Mouse (Mus musculus): ENCODE measurements around the gene Them4. TPM values are rescaled to one million over a fixed set of nuclear protein-coding genes. Genes with fewer than 3 reads are reported as not detected.

Gene Them4
- total and polyA plus RNA-seq, 3 experiments = 4.6 to 15.1 (median 13.2) TPM

DNA sequence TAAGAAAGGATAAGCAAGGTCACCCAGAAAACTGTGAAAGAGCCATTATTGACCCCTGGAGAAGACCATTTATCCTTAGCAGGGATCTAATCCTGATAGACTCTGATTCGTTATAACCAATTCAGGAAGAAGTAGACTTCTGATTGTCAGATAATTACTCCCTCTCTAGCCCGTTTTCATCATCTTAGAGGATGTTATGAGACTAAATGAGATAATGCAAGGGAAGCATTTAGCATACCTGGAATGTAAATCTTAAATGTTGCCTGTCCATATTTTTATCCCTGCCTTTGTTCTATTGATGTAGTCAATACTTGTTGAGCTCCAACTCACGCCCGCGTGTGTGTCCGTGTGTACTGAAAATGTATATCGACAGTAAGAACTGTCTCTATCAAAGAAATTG, 602 bp downstream of the Them4 start:
- intact Hi-C loops (cut with DNase I) = loop anchor here (10.0 kb wide), 1 partner anchor 134 kb away; the partner anchor contains the start of genes Mrpl9 and Oaz3
- WGBS = 37% methylated on average over 7 of the region's 7 CpGs
- Histone ChIP-seq H3K4me1 (ENCODE audit: control insufficient read depth, insufficient read depth, low read length) (peaks cover 1% of the 10 kb centered on the region; the same call in 1 of the 2 replicates), H3K9ac (ENCODE audit: low read depth, low read length) (peak overlapping the region; percentile 86), H3K79me2 (replicated peaks; ENCODE audit: control insufficient read depth, insufficient read depth, low read length) (no peaks in the 10 kb centered on the region), H3K27ac (peak overlapping the region; percentile 96), H3K4me3 (peak overlapping the region; percentile 74), H3K36me3 (ENCODE audit: control insufficient read depth, insufficient read depth, low read length) (no peaks in the 10 kb centered on the region), H3K27me3 (ENCODE audit: control insufficient read depth, insufficient read depth, low read length) (no peaks in the 10 kb centered on the region)
- TF ChIP-seq CTCF (IDR thresholded peaks at IDR 0.05) (no peak), POLR2A (IDR thresholded peaks at IDR 0.05; ENCODE audit: insufficient read depth, low read depth, low read length) (no peak), EP300 (IDR thresholded peaks at IDR 0.05; ENCODE audit: insufficient read depth, low read depth, low read length) (no peak)
- no peak for DNase-seq

DNA sequence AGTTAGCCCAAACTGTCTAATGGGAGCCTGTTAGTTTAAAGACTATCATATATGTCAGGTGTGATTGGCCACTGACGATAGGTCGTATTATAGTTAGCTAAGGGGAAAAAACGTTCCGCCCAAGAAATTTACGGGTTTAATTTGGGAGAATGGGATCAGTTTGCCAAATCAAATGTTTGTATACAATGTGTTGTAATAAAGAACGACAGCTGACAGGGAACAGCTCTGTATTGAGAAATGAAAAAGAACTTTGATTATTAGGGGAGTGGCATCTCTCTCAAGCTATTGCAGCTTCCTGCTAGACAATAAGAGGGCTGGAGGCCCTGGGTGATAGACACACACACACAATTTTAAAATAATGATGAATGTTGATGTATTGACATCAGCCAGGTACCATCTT, 1.0 kb downstream of the Them4 start:
- Histone ChIP-seq H3K36me3 (ENCODE audit: control insufficient read depth, insufficient read depth, low read length) (no peaks in the 10 kb centered on the region), H3K4me1 (ENCODE audit: control insufficient read depth, insufficient read depth, low read length) (peaks cover 1% of the 10 kb centered on the region; the same call in 1 of the 2 replicates), H3K4me3 (peak overlapping the region; percentile 74), H3K9ac (ENCODE audit: low read depth, low read length) (peak overlapping the region; percentile 45; the same call in 1 of the 2 replicates), H3K27ac (peak overlapping the region; percentile 96), H3K27me3 (ENCODE audit: control insufficient read depth, insufficient read depth, low read length) (no peaks in the 10 kb centered on the region), H3K79me2 (replicated peaks; ENCODE audit: control insufficient read depth, insufficient read depth, low read length) (no peaks in the 10 kb centered on the region)
- WGBS = 71% methylated on average over 6 of the region's 6 CpGs
- no peak for DNase-seq
- intact Hi-C loops (cut with DNase I) = loop anchor here (10.0 kb wide), 1 partner anchor 134 kb away; the partner anchor contains the start of genes Mrpl9 and Oaz3
- TF ChIP-seq POLR2A (IDR thresholded peaks at IDR 0.05; ENCODE audit: insufficient read depth, low read depth, low read length) (no peak), EP300 (IDR thresholded peaks at IDR 0.05; ENCODE audit: insufficient read depth, low read depth, low read length) (no peak), CTCF (IDR thresholded peaks at IDR 0.05) (no peak)

DNA sequence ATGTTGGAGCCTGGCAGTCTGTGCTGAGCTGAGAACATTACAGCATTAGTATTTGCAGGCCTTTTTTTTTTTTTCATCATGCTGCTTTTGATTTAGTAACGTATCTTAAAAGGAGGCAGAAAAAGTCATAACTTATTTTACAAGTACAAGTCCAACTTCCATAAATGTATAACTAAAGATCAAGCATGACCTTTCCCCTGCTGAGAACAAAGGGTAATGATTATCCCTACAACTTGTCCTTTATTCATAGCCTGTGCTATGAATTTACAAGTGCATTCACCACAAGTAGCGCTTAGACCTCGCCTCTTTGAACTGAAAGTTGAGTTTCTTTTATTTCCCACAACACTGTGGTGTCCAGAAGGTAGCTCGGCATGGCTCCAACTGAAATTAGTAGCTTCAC, 1.5 kb downstream of the Them4 start:
- no peak for DNase-seq
- Histone ChIP-seq H3K4me3 (no peak overlapping the region), H3K36me3 (ENCODE audit: control insufficient read depth, insufficient read depth, low read length) (no peaks in the 10 kb centered on the region), H3K27me3 (ENCODE audit: control insufficient read depth, insufficient read depth, low read length) (no peaks in the 10 kb centered on the region), H3K9ac (ENCODE audit: low read depth, low read length) (no peak overlapping the region), H3K4me1 (ENCODE audit: control insufficient read depth, insufficient read depth, low read length) (peaks cover 1% of the 10 kb centered on the region; the same call in 1 of the 2 replicates), H3K27ac (no peak overlapping the region), H3K79me2 (replicated peaks; ENCODE audit: control insufficient read depth, insufficient read depth, low read length) (no peaks in the 10 kb centered on the region)
- 93% methylated on average over 4 of the region's 4 CpGs for WGBS
- no peak for TF ChIP-seq EP300 (IDR thresholded peaks at IDR 0.05; ENCODE audit: insufficient read depth, low read depth, low read length)
- no peak for TF ChIP-seq CTCF (IDR thresholded peaks at IDR 0.05)
- no peak for TF ChIP-seq POLR2A (IDR thresholded peaks at IDR 0.05; ENCODE audit: insufficient read depth, low read depth, low read length)
- intact Hi-C loops (cut with DNase I) = loop anchor here (10.0 kb wide), 1 partner anchor 133 kb away; the partner anchor contains the start of genes Mrpl9 and Oaz3

DNA sequence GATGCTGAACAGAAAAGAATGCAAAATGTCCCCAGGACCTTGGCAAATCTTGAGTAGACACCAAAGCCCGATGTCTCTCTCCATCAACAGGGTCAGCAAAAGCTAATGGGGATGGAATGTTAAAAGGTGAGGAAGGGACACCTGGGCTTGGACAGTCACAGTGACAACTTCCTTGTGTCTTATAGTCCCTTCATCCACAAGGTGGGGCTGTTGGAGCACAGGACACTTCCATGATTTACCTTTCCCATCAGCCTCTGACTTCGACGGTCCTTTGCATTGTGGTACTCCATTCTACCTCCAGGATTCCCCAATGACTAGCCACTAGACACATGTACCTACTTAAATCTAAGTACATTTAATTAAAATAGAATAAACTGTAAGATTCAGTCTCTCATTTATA, 18.8 kb downstream of the Them4 start:
- intact Hi-C loops (cut with DNase I) = no loop called here

DNA sequence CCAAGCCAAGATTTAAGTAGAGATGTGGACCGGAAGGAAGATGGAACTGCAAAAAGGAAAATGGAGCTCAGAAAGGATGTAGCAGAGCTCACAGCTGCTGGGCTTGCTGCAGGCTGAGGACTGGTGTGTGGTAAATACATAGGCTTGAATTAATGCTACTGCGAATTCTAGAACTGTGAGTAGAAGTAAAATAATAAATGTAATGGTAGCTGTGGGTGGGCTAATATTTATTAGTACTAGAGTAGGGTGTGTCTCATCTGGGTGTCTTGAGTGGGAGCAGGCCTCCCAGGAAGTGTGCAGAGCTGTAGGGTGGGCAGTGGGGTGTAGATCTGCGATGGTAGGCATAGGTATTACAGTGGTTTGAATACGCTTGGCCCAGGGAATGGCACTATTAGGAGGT, 24.6 kb downstream of the Them4 start:
- no peak overlapping the region for H3K9ac ChIP-seq (ENCODE audit: low read depth, low read length)
- no peak for DNase-seq
- H3K4me1 ChIP-seq (ENCODE audit: control insufficient read depth, insufficient read depth, low read length) = no peaks in the 10 kb centered on the region
- intact Hi-C loops (cut with DNase I) = no loop called here
- 87% methylated on average over 4 of the region's 4 CpGs for WGBS
- no peaks in the 10 kb centered on the region; the same call in 1 of the 2 replicates for H3K36me3 ChIP-seq (ENCODE audit: control insufficient read depth, insufficient read depth, low read length)
- no peaks in the 10 kb centered on the region for H3K79me2 ChIP-seq (replicated peaks; ENCODE audit: control insufficient read depth, insufficient read depth, low read length)
- no peak overlapping the region for H3K4me3 ChIP-seq
- H3K27me3 ChIP-seq (ENCODE audit: control insufficient read depth, insufficient read depth, low read length) = no peaks in the 10 kb centered on the region
- TF ChIP-seq CTCF (IDR thresholded peaks at IDR 0.05) (no peak), POLR2A (IDR thresholded peaks at IDR 0.05; ENCODE audit: insufficient read depth, low read depth, low read length) (no peak), EP300 (IDR thresholded peaks at IDR 0.05; ENCODE audit: insufficient read depth, low read depth, low read length) (no peak)
- no peak overlapping the region for H3K27ac ChIP-seq

More for the DNA sequence above, 18.8 kb downstream of the Them4 start:
- Histone ChIP-seq H3K27ac (no peak overlapping the region), H3K4me3 (no peak overlapping the region), H3K36me3 (ENCODE audit: control insufficient read depth, insufficient read depth, low read length) (no peaks in the 10 kb centered on the region; the same call in 1 of the 2 replicates), H3K4me1 (ENCODE audit: control insufficient read depth, insufficient read depth, low read length) (no peaks in the 10 kb centered on the region), H3K27me3 (ENCODE audit: control insufficient read depth, insufficient read depth, low read length) (no peaks in the 10 kb centered on the region), H3K79me2 (replicated peaks; ENCODE audit: control insufficient read depth, insufficient read depth, low read length) (no peaks in the 10 kb centered on the region), H3K9ac (ENCODE audit: low read depth, low read length) (no peak overlapping the region)
- no peak for DNase-seq
- 76% methylated on average over 3 of the region's 3 CpGs for WGBS
- TF ChIP-seq EP300 (IDR thresholded peaks at IDR 0.05; ENCODE audit: insufficient read depth, low read depth, low read length) (no peak), POLR2A (IDR thresholded peaks at IDR 0.05; ENCODE audit: insufficient read depth, low read depth, low read length) (no peak), CTCF (IDR thresholded peaks at IDR 0.05) (0 out of 2 replicates have a peak, but pooled peaks have one; percentile 20)

DNA sequence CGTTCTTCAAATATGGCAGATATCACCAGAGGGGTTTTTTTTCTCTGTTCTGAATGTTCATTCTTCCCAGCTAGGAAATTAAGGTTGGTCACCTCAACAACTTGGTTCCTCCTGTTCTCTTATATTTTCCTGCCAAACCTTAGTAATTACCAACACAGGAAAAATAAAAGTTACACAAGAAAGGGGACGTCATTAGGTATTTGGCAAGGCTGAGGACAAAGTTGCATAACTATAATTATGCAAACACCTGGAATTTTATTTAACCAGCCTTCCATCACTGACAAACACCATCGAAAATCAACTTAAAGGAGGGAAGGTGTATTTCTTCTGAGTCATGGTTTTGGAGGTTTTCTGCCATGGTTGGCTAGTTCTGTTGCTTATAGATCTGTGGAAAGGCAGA, 28.6 kb downstream of the Them4 start:
- no peaks in the 10 kb centered on the region for H3K79me2 ChIP-seq (replicated peaks; ENCODE audit: control insufficient read depth, insufficient read depth, low read length)
- H3K36me3 ChIP-seq (ENCODE audit: control insufficient read depth, insufficient read depth, low read length) = no peaks in the 10 kb centered on the region
- 78% methylated on average over 3 of the region's 3 CpGs for WGBS
- intact Hi-C loops (cut with DNase I) = no loop called here
- no peak overlapping the region for H3K4me3 ChIP-seq
- no peaks in the 10 kb centered on the region for H3K4me1 ChIP-seq (ENCODE audit: control insufficient read depth, insufficient read depth, low read length)
- no peaks in the 10 kb centered on the region for H3K27me3 ChIP-seq (ENCODE audit: control insufficient read depth, insufficient read depth, low read length)
- no peak overlapping the region for H3K27ac ChIP-seq
- H3K9ac ChIP-seq (ENCODE audit: low read depth, low read length) = no peak overlapping the region
- no peak for DNase-seq
- TF ChIP-seq EP300 (IDR thresholded peaks at IDR 0.05; ENCODE audit: insufficient read depth, low read depth, low read length) (no peak), CTCF (IDR thresholded peaks at IDR 0.05) (no peak), POLR2A (IDR thresholded peaks at IDR 0.05; ENCODE audit: insufficient read depth, low read depth, low read length) (no peak)
